Mouse (Mus musculus): ENCODE results near the gene Ak4. TPM values are rescaled to one million over a fixed set of nuclear protein-coding genes. Genes with fewer than 3 reads are reported as not detected.

Ak4 gene
- total RNA-seq, 2 experiments from 2014 or later: 5.9 to 6.4 TPM

- no peak for DNase-seq
Observed at GRCm38 (mm10) chr4:101460114-101460513, 41.0 kb downstream of the Ak4 start.

- DNase-seq: no peak
Observed at GRCm38 (mm10) chr4:101462065-101462464, 43.0 kb downstream of the Ak4 start.

GRCm38 (mm10) chr4:101466264-101466663 is 47.2 kb downstream of the Ak4 start:
- no peak for DNase-seq

- DNase-seq: no peak
Observed at GRCm38 (mm10) chr4:101469242-101469641, 50.2 kb downstream of the Ak4 start.

GRCm38 (mm10) chr4:101470543-101470942 is 51.5 kb downstream of the Ak4 start:
- peak in 1 of 2 experiments; percentile 27 for DNase-seq

GRCm38 (mm10) chr4:101472767-101473166 is 53.7 kb downstream of the Ak4 start:
- peak in 1 of 2 experiments; percentile 16 for DNase-seq

GRCm38 (mm10) chr4:101490320-101490917 is 71.3 kb downstream of the Ak4 start:
- no peak for DNase-seq

- no peak for DNase-seq
Observed at GRCm38 (mm10) chr4:101491704-101492103, 72.6 kb downstream of the Ak4 start.

GRCm38 (mm10) chr4:101493611-101494197 is 74.6 kb downstream of the Ak4 start:
- peak; percentile 20 to 43 for DNase-seq

- DNase-seq: no peak
Observed at GRCm38 (mm10) chr4:101496188-101496533, 77.1 kb downstream of the Ak4 start.

- DNase-seq: peak; percentile 54 to 59
Observed at GRCm38 (mm10) chr4:101496534-101497237, 77.6 kb downstream of the Ak4 start, which contains the start of gene Dnajc6. Gene Dnajc6 (plus strand): TSS chr4:101496648.

- peak; percentile 72 to 75 for DNase-seq
Observed at GRCm38 (mm10) chr4:101497336-101497735, 78.3 kb downstream of the Ak4 start.

- no peak for DNase-seq
Observed at GRCm38 (mm10) chr4:101504470-101505007, 85.5 kb downstream of the Ak4 start.

GRCm38 (mm10) chr4:101505966-101506365 is 86.9 kb downstream of the Ak4 start:
- DNase-seq: no peak

GRCm38 (mm10) chr4:101506372-101506771 is 87.3 kb downstream of the Ak4 start:
- no peak for DNase-seq

- DNase-seq: peak; percentile 17 to 35
Observed at GRCm38 (mm10) chr4:101507571-101508422, 88.7 kb downstream of the Ak4 start.

GRCm38 (mm10) chr4:101508431-101508830 is 89.4 kb downstream of the Ak4 start:
- no peak for DNase-seq

- DNase-seq: peak in 1 of 2 experiments; percentile 26
Observed at GRCm38 (mm10) chr4:101508851-101509577, 89.9 kb downstream of the Ak4 start.

- DNase-seq: no peak
Observed at GRCm38 (mm10) chr4:101510111-101510903, 91.2 kb downstream of the Ak4 start.

GRCm38 (mm10) chr4:101510904-101511210 is 91.8 kb downstream of the Ak4 start:
- DNase-seq: no peak

Data from adrenal gland, postnatal 36 days (tissue).